Mouse (Mus musculus) yolk sac, embryonic 10.5 days (tissue): Measurements from ENCODE around the gene Adap1.

Experiments
- DNase-seq: peaks from one replicate; pipeline ENCODE4 v3.0.0-alpha.2; 2017; ENCODE audit warnings: low spot score

Gene Adap1

GRCm38 (mm10) chr5:139323260-139323924, 2.0 kb downstream of the Adap1 start:
- DNase-seq = no peak

GRCm38 (mm10) chr5:139321331-139321730, 4.1 kb downstream of the Adap1 start:
- DNase-seq = no peak

DNA sequence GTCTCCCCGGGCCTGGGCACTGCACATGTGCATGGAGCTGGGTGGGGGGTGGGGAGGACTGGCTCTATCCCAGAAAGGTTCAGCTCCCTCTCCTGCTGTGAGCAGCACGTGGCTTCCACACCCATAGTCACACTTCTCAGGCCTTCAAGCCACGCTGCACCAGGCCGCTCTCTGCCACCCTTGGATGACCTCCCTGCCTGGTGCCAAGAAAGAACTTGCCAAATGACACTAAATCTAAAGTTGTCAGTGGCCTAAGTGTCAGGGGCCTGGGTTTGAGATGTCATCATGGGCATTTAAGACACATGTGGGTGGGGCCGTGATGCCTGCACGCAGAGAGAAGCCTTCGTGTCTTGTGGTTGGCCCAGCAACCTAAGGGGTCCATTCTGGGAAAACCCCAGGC, 5.0 kb downstream of the Adap1 start:
- DNase-seq = no peak

DNA sequence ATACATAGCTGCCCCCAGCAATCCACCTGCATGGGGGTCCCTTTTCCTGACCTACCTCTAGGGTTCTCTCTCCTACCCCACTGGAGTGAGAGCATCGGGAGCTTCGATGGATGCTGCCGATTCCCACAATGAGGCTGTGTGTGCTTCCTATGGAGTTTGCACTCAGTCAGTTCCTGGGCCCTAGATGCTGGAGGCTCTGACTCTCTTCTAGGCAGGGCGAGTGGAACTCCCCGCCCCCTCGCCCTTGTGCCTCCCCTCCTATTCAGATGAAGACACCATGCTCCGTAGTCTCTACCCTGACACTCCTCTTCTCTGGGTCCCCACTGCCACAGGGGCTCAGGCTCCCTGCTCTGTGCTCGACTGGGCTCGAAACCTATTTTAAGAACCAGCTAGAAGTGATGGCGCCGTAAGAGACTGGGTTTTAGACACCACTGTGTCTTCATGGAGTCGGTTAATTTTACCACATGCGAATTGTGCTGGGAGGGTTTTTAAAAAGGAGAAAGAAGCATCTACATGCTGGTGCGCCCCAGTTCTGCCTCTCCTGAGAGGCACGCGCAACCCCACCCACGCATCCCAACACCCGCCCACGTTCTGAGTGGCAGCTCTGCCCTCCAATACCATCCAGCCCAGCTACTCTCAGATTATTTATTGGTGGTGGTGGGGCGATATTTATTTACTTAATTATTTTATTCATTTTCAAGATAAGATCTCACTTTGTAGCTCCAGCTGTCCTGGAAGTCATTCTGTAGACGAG, 7.5 kb downstream of the Adap1 start:
- DNase-seq = no peak

DNA sequence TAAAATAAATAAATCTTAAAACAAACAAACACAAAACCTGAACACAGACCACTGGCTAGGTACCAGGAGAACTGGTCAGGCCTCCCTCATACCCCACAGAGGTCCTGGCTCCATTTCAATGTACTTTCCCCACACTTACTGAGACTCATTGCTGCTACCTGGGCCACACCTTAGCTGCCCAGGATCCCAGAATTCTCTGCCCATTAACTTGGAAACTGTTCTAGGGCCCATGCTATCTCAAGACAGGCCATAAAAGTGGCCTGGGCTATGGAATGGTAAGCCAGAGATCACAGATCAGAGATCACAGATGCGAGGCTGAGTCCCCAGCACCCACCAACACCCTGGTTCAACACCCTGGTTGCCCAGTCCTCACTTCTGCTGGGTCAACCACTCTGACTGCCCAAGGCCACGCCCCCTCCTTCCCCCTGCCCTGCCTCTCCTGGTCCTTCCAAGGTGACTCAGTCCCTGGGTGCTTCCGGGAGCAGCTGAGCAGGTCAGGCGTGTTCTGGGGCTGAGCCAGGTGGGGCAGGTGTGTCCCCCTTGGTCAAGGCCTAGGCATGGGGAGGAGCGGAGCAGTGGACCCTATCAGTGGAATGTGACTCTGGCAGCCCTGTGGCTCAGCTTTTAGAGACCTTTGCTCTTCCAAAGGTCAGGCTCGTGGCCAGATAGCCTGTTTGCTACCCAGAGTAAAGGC, 8.3 kb downstream of the Adap1 start:
- DNase-seq = peak; percentile 92

- DNase-seq = no peak
Observed at GRCm38 (mm10) chr5:139314941-139315642, 10.3 kb downstream of the Adap1 start.

- no peak for DNase-seq
Observed at GRCm38 (mm10) chr5:139313536-139313935, 11.9 kb downstream of the Adap1 start.

DNA sequence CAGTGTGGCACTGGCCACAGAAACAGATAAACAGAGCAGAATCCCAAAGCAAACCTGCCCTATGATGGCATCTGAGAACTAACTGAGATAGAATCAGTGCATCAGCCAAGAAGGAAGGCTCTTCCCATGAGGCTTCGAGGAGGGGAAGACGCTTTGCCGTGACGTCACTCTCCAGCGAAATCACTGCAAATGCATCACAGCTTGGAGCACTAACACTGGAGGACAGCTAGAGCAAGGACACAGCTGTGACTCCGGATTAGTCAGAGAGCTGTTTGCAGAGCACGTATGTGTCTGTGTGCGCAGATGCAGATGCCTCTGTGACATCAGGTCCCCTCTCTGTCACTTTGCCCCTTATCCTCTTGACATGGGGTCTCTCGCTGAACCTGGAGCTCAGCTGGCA, 13.6 kb downstream of the Adap1 start:
- no peak for DNase-seq

GRCm38 (mm10) chr5:139310477-139310876, 14.9 kb downstream of the Adap1 start:
- no peak for DNase-seq

DNA sequence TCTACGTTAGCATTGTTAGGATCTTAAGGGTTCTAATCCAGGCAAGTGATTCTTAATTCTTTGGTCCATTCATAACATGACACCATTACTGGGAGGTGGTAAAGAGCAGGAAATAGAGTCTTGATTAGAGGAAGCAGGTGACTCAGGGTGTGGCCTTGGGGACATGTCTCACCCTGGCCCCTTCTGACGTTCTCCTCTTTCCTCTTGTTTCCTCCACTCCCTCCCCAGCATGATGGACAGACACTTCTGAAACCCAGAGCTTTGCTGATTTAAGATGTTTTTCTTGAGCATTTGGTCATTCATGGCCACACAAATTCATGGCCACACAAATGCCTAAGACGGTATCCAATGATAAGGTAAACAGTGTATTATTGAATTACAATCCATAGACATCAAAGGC, 15.5 kb downstream of the Adap1 start:
- no peak for DNase-seq

- DNase-seq = peak; percentile 39
Observed at GRCm38 (mm10) chr5:139303646-139304061, 21.8 kb downstream of the Adap1 start.

DNA sequence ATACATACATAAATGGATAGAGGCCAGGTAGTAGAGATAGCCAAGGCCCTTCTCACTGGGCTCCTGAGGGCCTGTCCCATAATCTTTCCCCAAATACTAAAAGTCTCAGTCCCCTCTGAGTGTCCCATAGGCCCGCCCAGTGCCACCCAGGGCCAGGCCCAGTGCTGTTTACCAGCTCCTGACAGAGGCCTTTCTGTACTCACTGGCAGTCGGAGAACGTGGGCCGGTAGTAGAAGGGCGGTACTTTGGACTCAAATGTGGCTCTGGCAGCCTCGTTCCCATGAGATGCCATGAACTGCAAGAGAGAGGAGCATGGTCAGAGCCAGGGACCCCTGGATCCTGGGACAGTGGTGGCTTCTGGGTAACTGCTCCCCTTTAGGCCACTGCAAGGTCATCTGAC, 23.3 kb downstream of the Adap1 start:
- DNase-seq = no peak

- no peak for DNase-seq
Observed at GRCm38 (mm10) chr5:139297745-139298144, 27.7 kb downstream of the Adap1 start.

GRCm38 (mm10) chr5:139297092-139297491, 28.3 kb downstream of the Adap1 start:
- DNase-seq = no peak

GRCm38 (mm10) chr5:139294089-139294488, 31.3 kb downstream of the Adap1 start:
- DNase-seq = no peak

- no peak for DNase-seq
Observed at GRCm38 (mm10) chr5:139291811-139292560, 33.4 kb downstream of the Adap1 start.

DNA sequence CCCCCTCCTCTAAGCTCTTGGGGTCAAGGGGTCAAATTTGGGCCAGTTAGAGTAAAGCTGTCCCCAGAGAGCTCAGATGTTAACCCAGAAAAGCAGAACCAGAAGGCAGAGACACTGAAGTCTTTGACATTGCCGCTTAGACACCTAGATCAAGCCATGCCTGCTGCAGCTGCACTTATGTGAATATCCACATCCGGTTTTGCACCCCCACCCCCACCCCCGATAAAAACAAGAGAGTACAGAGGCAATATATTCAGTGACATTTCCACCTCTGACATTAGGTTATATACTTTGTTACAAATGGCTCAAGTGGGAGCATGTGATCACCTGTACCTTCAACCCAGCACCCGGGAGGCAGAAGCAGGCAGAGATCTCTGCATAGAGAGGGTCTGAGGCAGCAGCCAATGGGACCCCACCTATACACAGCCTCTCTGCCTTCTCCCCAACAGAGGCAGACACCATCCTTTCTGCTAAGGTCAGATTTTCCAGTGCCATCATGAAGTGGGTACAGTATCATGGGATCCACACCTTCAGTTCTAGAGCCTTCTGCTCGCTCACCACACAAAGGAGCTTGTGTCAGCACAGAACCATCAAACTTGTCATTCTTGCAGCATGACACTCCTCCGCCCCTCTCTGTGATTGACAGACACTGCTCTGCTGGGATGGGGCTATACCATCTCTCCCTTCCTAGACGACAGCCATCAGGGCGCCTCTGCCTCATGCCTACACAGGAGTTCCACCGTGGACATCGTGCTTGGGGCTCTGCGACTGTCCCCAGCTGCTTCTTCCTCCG, 34.8 kb downstream of the Adap1 start:
- DNase-seq = no peak

DNA sequence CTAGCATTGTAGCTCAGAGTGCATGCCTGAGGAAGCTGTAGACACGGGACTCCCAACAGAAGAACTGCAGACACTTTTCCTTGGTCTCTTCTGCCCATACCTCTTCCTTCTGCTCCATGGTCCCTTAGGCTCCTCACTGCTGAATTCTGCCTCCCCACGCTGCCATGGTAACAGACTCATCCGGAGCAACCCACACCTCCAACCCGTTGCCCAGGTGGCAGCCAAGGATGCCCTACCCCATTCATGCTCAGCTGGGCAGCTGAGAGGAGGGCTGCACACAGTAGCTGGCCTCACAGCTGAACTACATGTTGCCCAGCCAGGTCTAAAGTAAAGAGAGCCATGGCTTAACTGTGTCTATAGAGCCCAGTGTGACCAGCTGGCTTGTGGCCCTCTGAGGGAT, 36.8 kb downstream of the Adap1 start:
- DNase-seq = no peak

DNA sequence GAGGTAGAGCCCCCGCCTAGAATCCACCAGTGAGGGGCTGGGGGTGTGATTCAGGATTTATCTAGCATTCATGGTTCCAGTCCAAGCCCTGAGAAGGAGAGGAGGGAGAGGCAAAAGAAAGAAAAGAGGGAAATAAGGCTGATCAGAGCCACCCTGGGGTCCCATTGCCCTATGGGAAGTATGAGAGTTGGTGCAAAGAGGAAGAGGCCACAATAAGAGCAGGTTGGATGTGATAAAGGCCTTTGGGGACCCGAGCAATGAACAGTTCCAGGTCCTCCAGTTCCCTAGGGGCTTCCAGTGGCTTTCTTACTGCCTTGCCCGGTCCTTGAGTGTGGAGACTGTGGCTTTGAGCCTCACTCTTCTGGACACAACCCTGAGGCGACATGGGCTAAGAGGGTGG, 37.6 kb downstream of the Adap1 start:
- no peak for DNase-seq

GRCm38 (mm10) chr5:139287099-139287498, 38.3 kb downstream of the Adap1 start:
- no peak for DNase-seq
